Mouse (Mus musculus) limb, embryonic 15.5 days (tissue): ENCODE data around the gene Marcksl1. TPM values are rescaled to one million over a fixed set of nuclear protein-coding genes. Genes with fewer than 3 reads are reported as not detected.
A peak's percentile ranks its signal among the peaks of the same experiment; 100 is the strongest.

Experiments used
- ATAC-seq: fragments of 200-750 bp; cut with Nextera tagmentation; 2 replicates; pipeline ENCODE4 v1.8.0; 2017; ENCODE audit warnings: low read depth, moderate TSS enrichment; ENCODE audit not compliant: insufficient number of reproducible peaks, low FRiP score, low TSS enrichment
- H3K27ac ChIP-seq: fragments of 300-500 bp; sonication (generic); 2 replicates; pipeline ENCODE4 v1.5.1; 2015; ENCODE audit warnings: moderate library complexity, mild to moderate bottlenecking, inconsistent platforms
- H3K27me3 ChIP-seq: fragments of 300-500 bp; sonication (generic); 2 replicates; pipeline ENCODE4 v1.6.1; 2015; ENCODE audit warnings: inconsistent platforms
- H3K36me3 ChIP-seq: fragments of 300-500 bp; sonication (generic); 2 replicates; pipeline ENCODE4 v1.6.1; 2015; ENCODE audit warnings: inconsistent platforms
- H3K4me1 ChIP-seq: fragments of 300-500 bp; sonication (generic); 2 replicates; pipeline ENCODE4 v1.6.1; 2015; ENCODE audit warnings: inconsistent platforms
- H3K4me2 ChIP-seq: fragments of 300-500 bp; sonication (generic); 2 replicates; pipeline ENCODE4 v1.6.1; 2015; ENCODE audit warnings: mild to moderate bottlenecking, inconsistent platforms
- H3K4me3 ChIP-seq: fragments of 300-500 bp; sonication (generic); 2 replicates; pipeline ENCODE4 v1.5.1; 2015; ENCODE audit warnings: mild to moderate bottlenecking, inconsistent platforms
- H3K9ac ChIP-seq: fragments of 300-500 bp; sonication (generic); 2 replicates; pipeline ENCODE4 v1.6.1; 2015; ENCODE audit warnings: inconsistent platforms
- H3K9me3 ChIP-seq: fragments of 300-500 bp; sonication (generic); 2 replicates; pipeline ENCODE4 v1.6.1; 2016; ENCODE audit warnings: inconsistent platforms
- WGBS: fragments of 180-500 bp; shearing (Covaris S2); methylation state at CpG from one replicate; pipeline ENCODE4 v1.1.7; 2015; 5-methylcytosine and 5-hydroxymethylcytosine counted together
- polyA plus RNA-seq: library from polyadenylated mRNA; unstranded; fragments of >200 nt; fragmentation: Nextera tagmentation; extraction: Ambion mirVana; gene quantifications from 2 replicates; pipeline ENCODE4 v1.2.1, GENCODE M21; 2015

Marcksl1 gene
- polyA plus RNA-seq, 1 experiment from 2014 or later, result 538 TPM

DNA sequence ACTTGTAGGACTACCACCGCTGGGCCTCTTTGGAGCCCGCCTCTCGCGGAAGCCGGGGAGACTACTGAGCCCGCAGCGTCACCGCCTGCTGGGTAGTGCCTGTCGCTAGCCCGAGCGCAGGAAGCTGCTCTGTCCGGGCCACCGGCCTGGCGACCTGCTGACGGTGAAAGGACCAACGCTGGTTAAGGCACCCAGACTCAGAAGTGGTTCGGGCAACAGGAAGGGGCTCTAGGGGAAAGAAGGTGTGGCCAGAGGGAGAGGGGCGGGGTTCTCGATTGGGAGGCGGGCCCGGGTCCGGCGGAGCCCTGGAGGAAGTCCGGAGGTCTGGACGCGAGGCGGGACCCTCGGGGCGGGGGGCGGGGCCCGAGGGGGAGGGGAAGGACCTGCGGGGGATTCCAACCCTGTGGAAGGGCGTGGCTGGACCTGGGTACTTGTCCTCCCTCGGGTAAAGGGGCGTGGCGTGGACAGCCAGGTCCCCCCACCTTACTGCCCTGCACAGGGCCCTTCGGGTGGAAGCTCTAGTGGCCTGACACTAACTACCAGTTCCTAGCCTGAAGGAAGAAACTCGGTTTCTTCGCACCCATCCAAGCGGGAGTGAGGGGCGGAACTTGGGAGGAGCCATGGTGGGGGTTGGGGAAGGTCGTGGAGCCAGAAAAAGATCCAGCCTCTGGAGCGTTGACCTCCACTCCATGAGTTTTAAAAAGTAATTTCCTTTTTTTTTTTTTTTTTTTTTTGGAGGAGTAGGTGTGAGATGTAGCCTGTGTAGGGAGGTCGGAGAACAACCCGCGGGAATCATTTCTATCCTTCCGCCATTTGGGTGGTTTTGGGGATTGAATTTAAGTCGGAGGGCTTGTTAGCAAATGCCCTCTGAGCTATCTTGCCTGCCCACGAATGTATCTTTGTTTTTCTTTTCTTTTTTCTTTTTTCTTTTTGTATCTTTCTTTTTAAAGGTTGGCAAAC lies 12.5 kb upstream of the Marcksl1 start:
- Histone ChIP-seq H3K4me3 (peak overlapping the region; percentile 62), H3K4me2 (peak overlapping the region; percentile 74), H3K9ac (peak overlapping the region; percentile 39), H3K27ac (peak overlapping the region; percentile 91), H3K9me3 (no peaks in the 10 kb centered on the region), H3K4me1 (peaks cover 26% of the 10 kb centered on the region), H3K36me3 (no peaks in the 10 kb centered on the region), H3K27me3 (no peaks in the 10 kb centered on the region)
- peak; percentile 86 for ATAC-seq
- 1% methylated on average over 47 of the region's 49 CpGs for WGBS

DNA sequence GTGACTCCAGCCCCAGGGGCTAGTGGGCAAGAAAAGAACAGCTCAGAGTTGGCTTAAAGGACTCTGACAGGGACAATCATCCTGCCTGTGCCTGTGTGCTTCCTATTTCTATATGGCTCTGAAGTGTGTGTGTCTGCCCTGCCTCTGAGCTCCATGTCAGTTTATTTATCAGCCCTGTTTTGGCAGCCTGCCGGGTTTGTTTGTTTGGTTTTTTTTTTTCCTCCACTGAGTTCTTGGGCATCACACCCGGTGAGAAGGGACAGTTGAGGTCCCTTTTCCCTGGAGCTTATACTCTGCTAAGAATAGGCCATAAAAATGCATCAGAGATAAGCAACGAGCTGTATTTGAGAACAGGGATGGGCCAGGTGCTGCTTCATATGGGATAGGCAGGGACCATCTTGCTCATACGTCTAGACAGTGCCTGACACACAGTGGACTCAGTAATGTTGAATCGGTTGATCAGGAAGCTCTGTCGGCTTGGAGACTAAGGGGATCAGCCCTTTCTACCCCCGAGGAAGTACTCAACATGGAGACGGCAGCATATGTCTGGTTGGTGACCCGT lies 11.0 kb upstream of the Marcksl1 start:
- H3K27ac ChIP-seq, result no peak overlapping the region

DNA sequence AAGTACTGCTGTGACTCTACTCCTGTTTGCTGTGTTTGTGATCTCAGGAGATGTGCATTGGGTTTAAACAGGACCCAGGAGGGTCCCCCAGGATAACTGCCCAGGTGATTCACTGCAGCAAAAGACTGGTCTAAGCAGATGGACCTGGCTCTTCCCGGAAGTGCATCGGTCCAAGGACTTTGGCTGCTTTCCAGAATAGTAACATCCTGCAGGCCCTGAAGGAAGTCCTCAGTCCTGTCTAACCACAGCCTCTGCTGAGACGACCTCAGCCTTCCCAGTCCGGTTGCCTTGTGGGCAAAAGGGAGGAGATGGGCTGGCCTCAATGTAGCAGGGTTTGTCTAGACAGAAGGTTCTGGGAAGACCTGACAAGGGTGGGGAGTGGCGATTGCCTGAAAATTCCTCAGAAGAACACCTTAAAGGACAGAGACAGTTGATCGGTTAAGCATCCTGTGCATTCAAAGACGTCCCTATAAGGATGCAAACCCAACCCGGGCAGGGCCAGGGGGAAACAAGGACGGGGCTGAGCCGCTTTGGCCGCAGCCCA lies 10.4 kb upstream of the Marcksl1 start:
- no peaks in the 10 kb centered on the region for H3K27me3 ChIP-seq
- H3K27ac ChIP-seq, result no peak overlapping the region
- no peak overlapping the region for H3K9ac ChIP-seq
- H3K9me3 ChIP-seq, result no peaks in the 10 kb centered on the region
- ATAC-seq, result no peak
- no peak overlapping the region for H3K4me3 ChIP-seq
- 71% methylated on average over 11 of the region's 11 CpGs for WGBS
- H3K36me3 ChIP-seq, result no peaks in the 10 kb centered on the region
- peaks cover 18% of the 10 kb centered on the region for H3K4me1 ChIP-seq
- no peak overlapping the region for H3K4me2 ChIP-seq

More for the DNA sequence above, 11.0 kb upstream of the Marcksl1 start:
- Histone ChIP-seq H3K36me3 (no peaks in the 10 kb centered on the region), H3K4me3 (no peak overlapping the region), H3K27me3 (no peaks in the 10 kb centered on the region), H3K9me3 (no peaks in the 10 kb centered on the region), H3K9ac (no peak overlapping the region), H3K4me2 (no peak overlapping the region), H3K4me1 (peaks cover 15% of the 10 kb centered on the region)
- no peak for ATAC-seq
- WGBS, result 73% methylated on average over 9 of the region's 9 CpGs

DNA sequence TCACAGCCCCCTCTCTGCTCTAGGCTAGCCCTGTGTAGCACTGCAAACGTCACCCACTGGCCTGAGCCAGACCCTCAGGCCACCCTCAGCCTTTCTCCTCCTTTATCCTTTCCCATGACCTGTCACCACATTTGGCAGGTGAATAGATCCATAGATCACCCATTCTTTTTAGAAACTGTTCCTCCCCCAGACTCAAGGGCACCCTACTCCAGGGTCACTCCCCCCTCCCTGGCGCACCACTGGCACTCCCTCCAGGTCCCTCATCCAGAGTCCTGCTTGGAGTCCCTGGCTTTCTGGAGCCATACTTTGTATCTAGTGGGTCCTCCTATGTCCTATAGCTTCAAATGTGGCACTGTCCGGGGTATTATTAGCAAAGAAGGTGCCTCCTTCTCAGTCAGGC lies 7.9 kb upstream of the Marcksl1 start:
- Histone ChIP-seq H3K9ac (no peak overlapping the region), H3K9me3 (no peaks in the 10 kb centered on the region), H3K4me3 (no peak overlapping the region), H3K27ac (no peak overlapping the region), H3K27me3 (no peaks in the 10 kb centered on the region), H3K36me3 (no peaks in the 10 kb centered on the region), H3K4me1 (peaks cover 24% of the 10 kb centered on the region), H3K4me2 (no peak overlapping the region)
- no peak for ATAC-seq
- 83% methylated on average over 3 of the region's 3 CpGs for WGBS

DNA sequence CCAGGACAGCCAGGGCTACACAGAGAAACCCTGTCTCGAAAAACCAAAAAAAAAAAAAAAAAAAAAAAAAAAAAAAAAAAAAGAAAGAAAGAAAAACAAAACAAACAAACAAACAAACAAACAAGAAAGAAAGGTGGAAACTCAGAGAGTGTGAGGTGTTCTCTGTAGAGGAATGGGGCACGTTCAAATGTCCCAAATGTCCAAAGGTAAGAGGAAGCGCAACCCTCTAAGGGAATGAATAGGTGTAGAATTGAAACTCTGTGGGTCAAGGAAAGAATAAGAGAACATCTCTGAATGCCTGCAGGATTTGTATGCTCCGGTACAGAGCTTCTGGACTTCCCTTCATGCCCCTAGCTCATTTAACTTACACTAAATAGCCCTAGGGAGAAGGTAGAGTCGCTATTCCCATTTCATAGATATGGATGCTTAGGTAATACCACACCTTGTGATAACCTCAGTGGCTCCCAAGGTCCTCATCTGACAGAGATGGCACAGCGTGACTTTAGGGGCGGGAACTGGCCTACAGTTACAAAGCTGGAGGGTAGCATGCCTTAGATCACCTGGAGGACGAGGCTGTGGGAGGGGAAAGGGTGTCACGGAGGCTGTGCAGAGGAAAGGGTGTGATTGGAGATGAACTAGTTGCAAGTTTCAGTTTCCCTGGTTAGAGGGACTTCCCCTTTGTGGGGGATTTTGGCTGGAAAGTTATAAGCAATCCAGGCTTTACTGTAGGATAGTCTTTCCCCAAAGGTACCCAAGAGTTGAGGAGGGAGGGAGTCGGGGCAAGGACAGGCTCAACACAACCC lies 5.7 kb upstream of the Marcksl1 start:
- ATAC-seq, result no peak
- Histone ChIP-seq H3K4me3 (no peak overlapping the region), H3K27me3 (no peaks in the 10 kb centered on the region), H3K9ac (no peak overlapping the region), H3K4me1 (peaks cover 31% of the 10 kb centered on the region), H3K4me2 (no peak overlapping the region), H3K36me3 (no peaks in the 10 kb centered on the region), H3K9me3 (no peaks in the 10 kb centered on the region), H3K27ac (no peak overlapping the region)
- 59% methylated on average over 9 of the region's 10 CpGs for WGBS

DNA sequence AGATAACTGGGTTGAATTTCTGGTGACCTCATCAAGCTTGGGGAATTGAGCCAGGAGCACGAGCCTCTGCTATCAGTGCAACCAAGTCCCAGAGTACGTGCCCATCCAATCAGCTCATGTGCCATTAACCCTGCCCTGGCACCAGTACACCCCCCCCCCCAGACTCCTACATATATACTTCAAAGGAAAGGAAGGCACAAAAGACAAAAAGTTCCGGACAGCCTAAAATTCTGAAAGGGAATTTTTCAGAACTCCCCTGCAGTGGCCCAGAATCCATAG lies 5.2 kb upstream of the Marcksl1 start:
- 64% methylated on average over 3 of the region's 3 CpGs for WGBS
- no peaks in the 10 kb centered on the region for H3K9me3 ChIP-seq
- no peak for ATAC-seq

DNA sequence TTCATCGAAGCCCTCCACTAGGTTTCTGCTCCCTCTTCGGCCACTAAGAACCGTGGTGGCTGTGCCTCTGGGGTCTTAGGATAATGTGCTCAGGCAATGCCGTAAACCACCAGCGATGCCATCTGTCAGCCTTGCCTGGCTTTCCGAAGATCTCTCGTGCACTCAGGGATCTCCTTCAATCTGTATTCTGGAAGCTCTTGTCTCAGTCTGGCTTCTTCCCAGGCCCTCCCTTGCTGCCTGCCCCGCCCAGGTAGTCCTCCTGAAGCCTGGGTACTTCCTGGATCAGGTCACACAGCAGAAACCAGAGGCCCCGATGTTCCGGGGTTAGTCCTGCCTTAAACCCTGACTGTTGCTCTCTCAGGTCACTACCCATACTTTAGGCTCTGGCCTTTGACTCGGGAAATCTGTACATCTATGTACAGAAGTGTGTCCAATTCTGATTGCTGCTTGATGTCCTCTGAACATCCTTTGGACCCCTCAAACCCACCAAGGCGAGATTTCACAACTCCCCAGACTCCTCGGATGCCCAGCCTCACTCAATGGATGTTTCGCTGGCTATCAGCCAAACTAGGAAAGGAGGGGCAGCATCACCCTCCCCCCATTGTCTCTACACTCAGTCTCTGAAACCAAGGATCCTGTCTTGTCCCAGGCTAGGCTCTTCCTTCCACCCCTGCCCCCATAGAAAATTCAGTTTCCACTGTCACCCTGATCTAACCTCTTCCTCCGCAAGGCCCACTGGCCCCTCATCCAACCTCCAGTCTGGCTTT lies 4.4 kb upstream of the Marcksl1 start:
- H3K4me3 ChIP-seq, result no peak overlapping the region
- WGBS, result 61% methylated on average over 15 of the region's 15 CpGs
- H3K27ac ChIP-seq, result no peak overlapping the region
- H3K9me3 ChIP-seq, result no peaks in the 10 kb centered on the region
- H3K27me3 ChIP-seq, result no peaks in the 10 kb centered on the region
- peaks cover 26% of the 10 kb centered on the region for H3K4me1 ChIP-seq
- H3K36me3 ChIP-seq, result no peaks in the 10 kb centered on the region
- H3K9ac ChIP-seq, result no peak overlapping the region
- no peak for ATAC-seq
- no peak overlapping the region for H3K4me2 ChIP-seq

More for the DNA sequence above, 5.2 kb upstream of the Marcksl1 start:
- H3K27ac ChIP-seq, result no peak overlapping the region
- no peaks in the 10 kb centered on the region for H3K36me3 ChIP-seq
- no peaks in the 10 kb centered on the region for H3K27me3 ChIP-seq
- H3K4me3 ChIP-seq, result no peak overlapping the region
- no peak overlapping the region for H3K9ac ChIP-seq
- peaks cover 30% of the 10 kb centered on the region for H3K4me1 ChIP-seq
- H3K4me2 ChIP-seq, result no peak overlapping the region

DNA sequence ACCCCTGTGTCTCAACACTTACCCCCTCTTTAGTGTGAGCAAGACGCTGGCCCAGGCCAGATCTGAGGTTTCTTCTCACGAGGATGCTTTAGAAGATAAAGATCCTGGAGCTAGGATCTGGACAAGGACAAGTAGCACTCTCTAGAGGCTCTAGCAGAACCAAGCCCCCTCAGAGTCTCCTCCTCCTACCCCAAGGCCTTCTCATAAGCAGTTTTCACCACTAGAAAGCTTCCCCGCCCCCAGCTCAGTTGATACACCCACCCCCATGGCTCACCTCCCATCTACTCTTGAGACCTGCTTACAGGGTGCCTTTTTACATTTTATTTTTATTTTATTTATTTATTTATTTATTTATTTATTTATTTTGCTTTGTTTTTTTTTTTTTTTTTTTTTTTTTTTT lies 3.7 kb upstream of the Marcksl1 start:
- WGBS, result 67% methylated on average over 3 of the region's 3 CpGs
- Histone ChIP-seq H3K27me3 (no peaks in the 10 kb centered on the region), H3K27ac (no peak overlapping the region), H3K4me2 (no peak overlapping the region), H3K4me1 (peaks cover 26% of the 10 kb centered on the region), H3K9me3 (no peaks in the 10 kb centered on the region), H3K36me3 (no peaks in the 10 kb centered on the region), H3K9ac (no peak overlapping the region), H3K4me3 (no peak overlapping the region)
- no peak for ATAC-seq

DNA sequence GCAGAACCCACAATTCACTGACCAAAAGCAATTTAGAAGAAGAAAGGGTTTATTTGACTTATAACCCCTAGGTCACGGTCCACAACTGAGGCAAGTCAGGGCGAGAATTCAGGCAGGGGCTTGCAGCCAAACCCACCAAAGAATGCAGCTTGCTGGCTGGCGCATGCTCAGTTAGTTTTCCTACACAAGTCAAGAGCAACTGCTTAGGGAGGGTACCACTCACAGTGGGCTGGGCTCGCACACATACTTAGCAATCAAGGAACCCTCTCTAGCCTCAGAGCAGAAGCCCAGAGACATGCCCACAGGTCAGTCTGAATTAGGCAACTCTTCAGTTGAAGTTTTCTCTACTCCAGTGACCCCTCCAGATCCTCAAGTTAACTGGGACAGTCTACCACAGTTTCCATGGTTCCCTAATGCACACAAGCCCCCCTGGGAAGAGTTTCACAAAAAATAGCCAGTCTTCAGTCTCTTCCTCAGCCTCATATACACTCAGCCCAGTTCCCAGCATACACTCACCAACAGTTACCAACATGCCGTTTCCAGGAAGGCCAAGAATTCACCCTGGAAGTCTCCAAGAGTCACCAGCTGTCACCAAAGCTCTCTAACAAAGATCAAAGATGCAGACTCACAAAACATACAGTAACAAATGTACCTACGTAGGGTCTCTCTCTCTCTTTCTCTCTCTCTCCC lies 2.5 kb upstream of the Marcksl1 start:
- no peaks in the 10 kb centered on the region for H3K27me3 ChIP-seq
- no peak overlapping the region for H3K27ac ChIP-seq
- H3K4me3 ChIP-seq, result no peak overlapping the region
- no peak overlapping the region for H3K4me2 ChIP-seq
- no peaks in the 10 kb centered on the region for H3K9me3 ChIP-seq
- H3K9ac ChIP-seq, result no peak overlapping the region
- H3K36me3 ChIP-seq, result no peaks in the 10 kb centered on the region; the same call in 1 of the 2 replicates
- peaks cover 34% of the 10 kb centered on the region for H3K4me1 ChIP-seq
- ATAC-seq, result no peak
- WGBS, result 50% methylated on average over 6 of the region's 6 CpGs

DNA sequence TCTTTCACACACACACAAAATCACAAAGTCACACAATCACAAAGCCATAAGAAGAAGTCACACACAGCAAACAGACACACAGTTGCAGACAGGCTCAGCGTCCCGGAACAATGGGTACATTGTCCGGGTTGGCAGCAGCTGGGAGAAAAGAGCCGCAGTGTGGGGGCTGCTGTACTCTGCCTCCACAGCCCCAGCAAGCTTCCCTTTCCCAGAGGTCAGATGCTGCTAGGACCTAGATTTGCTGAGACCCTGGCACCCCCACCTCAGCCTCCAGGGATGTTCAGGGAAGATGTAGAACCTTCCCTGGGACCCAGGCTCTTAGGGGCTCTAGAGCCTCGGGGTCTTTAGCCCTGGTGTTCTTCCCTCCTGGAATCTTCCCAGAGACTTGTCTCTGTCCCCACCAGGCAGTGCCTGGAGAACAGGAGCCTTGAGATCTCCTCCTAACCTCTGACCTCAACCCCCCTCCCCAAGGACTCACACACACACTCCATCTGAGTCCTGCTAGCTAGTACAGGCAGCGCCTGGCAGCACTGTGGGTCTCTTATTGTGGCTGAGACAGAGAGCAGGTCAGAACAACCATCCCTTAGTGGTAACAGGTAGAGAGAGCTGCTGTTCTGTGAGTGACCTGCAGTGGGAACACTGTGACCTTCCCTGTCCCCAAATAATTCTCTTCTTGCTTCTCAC lies 1.8 kb upstream of the Marcksl1 start:
- 55% methylated on average over 6 of the region's 6 CpGs for WGBS
- ATAC-seq, result no peak
- H3K36me3 ChIP-seq, result peaks cover 3% of the 10 kb centered on the region
- H3K4me1 ChIP-seq, result peaks cover 36% of the 10 kb centered on the region
- no peak overlapping the region for H3K9ac ChIP-seq
- H3K4me3 ChIP-seq, result no peak overlapping the region
- H3K27ac ChIP-seq, result no peak overlapping the region
- no peaks in the 10 kb centered on the region for H3K27me3 ChIP-seq
- H3K9me3 ChIP-seq, result no peaks in the 10 kb centered on the region
- H3K4me2 ChIP-seq, result no peak overlapping the region
